Mouse (Mus musculus): ENCODE data around the gene Gm10100. TPM values are rescaled to one million over a fixed set of nuclear protein-coding genes. Genes with fewer than 3 reads are reported as not detected.
A peak's percentile ranks its signal among the peaks of the same experiment; 100 is the strongest.
"Not testable (repeated sequence)": the region's sequence is repeated elsewhere in the genome, so short reads cannot be mapped to it uniquely, and the experiment has no call there.

Gm10100 gene
- polyA plus RNA-seq (2014; fragmentation: Nextera tagmentation; extraction: Ambion mirVana), result not detected in 2 replicates

GRCm38 (mm10) chr10:77726186-77726585 lies at the start of gene Gm10100:
Gene Gm10100, plus strand, starts transcription at chr10:77726486.
- DNase-seq (ENCODE audit: low spot score), result no peak
- Histone ChIP-seq H3K4me2 (ENCODE audit: low read depth, low read length) (no peak within 1 kb of the TSS), H3K9me3 (ENCODE audit: control insufficient read depth, low read length) (no peaks in the 10 kb centered on the region), H3K4me3 (ENCODE audit: low read depth, low read length) (no peak within 1 kb of the TSS), H3K36me3 (ENCODE audit: control insufficient read depth, insufficient read depth, low read length) (no peaks in the 10 kb centered on the region), H3K27ac (replicated peaks; ENCODE audit: low read depth, low read length) (no peak within 1 kb of the TSS), H3K27me3 (replicated peaks; ENCODE audit: control insufficient read depth, insufficient read depth, low read length) (no peaks in the 10 kb centered on the region), H3K9ac (ENCODE audit: low read depth, low read length) (no peak within 1 kb of the TSS), H3K4me1 (ENCODE audit: control insufficient read depth, insufficient read depth, low read length) (no peaks in the 10 kb centered on the region)
- no peak for ATAC-seq (ENCODE audit: low read depth)
- 31% methylated on average over 3 of the region's 3 CpGs for WGBS

GRCm38 (mm10) chr10:77677562-77677961 lies 48.7 kb upstream of the Gm10100 start:
- peak overlapping the region; percentile 36 for H3K4me3 ChIP-seq (ENCODE audit: low read depth, low read length)
- 0% methylated on average over 22 of the region's 35 CpGs for WGBS
- peak; percentile 53; the same call in 1 of the 2 replicates for ATAC-seq (ENCODE audit: low read depth)
- DNase-seq (ENCODE audit: low spot score), result peak; percentile 51
- no peaks in the 10 kb centered on the region for H3K36me3 ChIP-seq (ENCODE audit: control insufficient read depth, insufficient read depth, low read length)
- peaks cover 25% of the 10 kb centered on the region for H3K27me3 ChIP-seq (replicated peaks; ENCODE audit: control insufficient read depth, insufficient read depth, low read length)
- H3K27ac ChIP-seq (replicated peaks; ENCODE audit: low read depth, low read length), result no peak overlapping the region
- H3K9ac ChIP-seq (ENCODE audit: low read depth, low read length), result peak overlapping the region; percentile 32; the same call in 1 of the 2 replicates
- H3K9me3 ChIP-seq (ENCODE audit: control insufficient read depth, low read length), result no peaks in the 10 kb centered on the region
- H3K4me2 ChIP-seq (ENCODE audit: low read depth, low read length), result peak overlapping the region; percentile 67
- H3K4me1 ChIP-seq (ENCODE audit: control insufficient read depth, insufficient read depth, low read length), result peaks cover 11% of the 10 kb centered on the region

- Histone ChIP-seq H3K9me3 (ENCODE audit: control insufficient read depth, low read length) (no peaks in the 10 kb centered on the region), H3K4me2 (ENCODE audit: low read depth, low read length) (no peak overlapping the region), H3K9ac (ENCODE audit: low read depth, low read length) (no peak overlapping the region), H3K27ac (replicated peaks; ENCODE audit: low read depth, low read length) (no peak overlapping the region), H3K4me3 (ENCODE audit: low read depth, low read length) (no peak overlapping the region), H3K36me3 (ENCODE audit: control insufficient read depth, insufficient read depth, low read length) (no peaks in the 10 kb centered on the region), H3K4me1 (ENCODE audit: control insufficient read depth, insufficient read depth, low read length) (peaks cover 4% of the 10 kb centered on the region; the same call in 1 of the 2 replicates), H3K27me3 (replicated peaks; ENCODE audit: control insufficient read depth, insufficient read depth, low read length) (peaks cover 41% of the 10 kb centered on the region)
- ATAC-seq (ENCODE audit: low read depth), result no peak
- DNase-seq (ENCODE audit: low spot score), result no peak
- 67% methylated on average over 7 of the region's 7 CpGs for WGBS
These were observed 43.3 kb upstream of the Gm10100 start for GRCm38 (mm10) chr10:77682994-77683393.

- Histone ChIP-seq H3K4me1 (ENCODE audit: control insufficient read depth, insufficient read depth, low read length) (no peaks in the 10 kb centered on the region), H3K9ac (ENCODE audit: low read depth, low read length) (no peak overlapping the region), H3K27ac (replicated peaks; ENCODE audit: low read depth, low read length) (no peak overlapping the region), H3K4me2 (ENCODE audit: low read depth, low read length) (no peak overlapping the region), H3K27me3 (replicated peaks; ENCODE audit: control insufficient read depth, insufficient read depth, low read length) (peaks cover 31% of the 10 kb centered on the region), H3K9me3 (ENCODE audit: control insufficient read depth, low read length) (no peaks in the 10 kb centered on the region), H3K36me3 (ENCODE audit: control insufficient read depth, insufficient read depth, low read length) (no peaks in the 10 kb centered on the region), H3K4me3 (ENCODE audit: low read depth, low read length) (no peak overlapping the region)
- WGBS, result 15% methylated on average over 8 of the region's 8 CpGs
- ATAC-seq (ENCODE audit: low read depth), result no peak
- DNase-seq (ENCODE audit: low spot score), result peak; percentile 37
These were observed 42.1 kb upstream of the Gm10100 start for GRCm38 (mm10) chr10:77684181-77684580.

GRCm38 (mm10) chr10:77685895-77686664 lies 40.2 kb upstream of the Gm10100 start, which contains the start of gene Tspear:
Gene Tspear, plus strand, starts transcription at chr10:77686569.
- H3K4me3 ChIP-seq (ENCODE audit: low read depth, low read length), result peak within 1 kb of the TSS; percentile 5; the same call in 1 of the 2 replicates
- no peak within 1 kb of the TSS for H3K9ac ChIP-seq (ENCODE audit: low read depth, low read length)
- H3K27me3 ChIP-seq (replicated peaks; ENCODE audit: control insufficient read depth, insufficient read depth, low read length), result peaks cover 31% of the 10 kb centered on the region
- H3K4me2 ChIP-seq (ENCODE audit: low read depth, low read length), result peak within 1 kb of the TSS; percentile 29
- no peaks in the 10 kb centered on the region for H3K36me3 ChIP-seq (ENCODE audit: control insufficient read depth, insufficient read depth, low read length)
- DNase-seq (ENCODE audit: low spot score) (peak; percentile 65), ATAC-seq (ENCODE audit: low read depth) (peak; percentile 42; the same call in 1 of the 2 replicates)
- no peaks in the 10 kb centered on the region for H3K4me1 ChIP-seq (ENCODE audit: control insufficient read depth, insufficient read depth, low read length)
- no peak within 1 kb of the TSS for H3K27ac ChIP-seq (replicated peaks; ENCODE audit: low read depth, low read length)
- H3K9me3 ChIP-seq (ENCODE audit: control insufficient read depth, low read length), result no peaks in the 10 kb centered on the region
- WGBS, result 9% methylated on average over 21 of the region's 22 CpGs

- no peaks in the 10 kb centered on the region for H3K9me3 ChIP-seq (ENCODE audit: control insufficient read depth, low read length)
- peak overlapping the region; percentile 29; the same call in 1 of the 2 replicates for H3K4me2 ChIP-seq (ENCODE audit: low read depth, low read length)
- H3K27me3 ChIP-seq (replicated peaks; ENCODE audit: control insufficient read depth, insufficient read depth, low read length), result peaks cover 31% of the 10 kb centered on the region
- H3K9ac ChIP-seq (ENCODE audit: low read depth, low read length), result no peak overlapping the region
- H3K4me3 ChIP-seq (ENCODE audit: low read depth, low read length), result no peak overlapping the region
- no peak overlapping the region for H3K27ac ChIP-seq (replicated peaks; ENCODE audit: low read depth, low read length)
- 24% methylated on average over 10 of the region's 10 CpGs for WGBS
- H3K4me1 ChIP-seq (ENCODE audit: control insufficient read depth, insufficient read depth, low read length), result no peaks in the 10 kb centered on the region
- DNase-seq (ENCODE audit: low spot score), result peak; percentile 78
- H3K36me3 ChIP-seq (ENCODE audit: control insufficient read depth, insufficient read depth, low read length), result no peaks in the 10 kb centered on the region
- ATAC-seq (ENCODE audit: low read depth), result peak; percentile 49; the same call in 1 of the 2 replicates
These were observed 39.3 kb upstream of the Gm10100 start for GRCm38 (mm10) chr10:77687021-77687420.

GRCm38 (mm10) chr10:77690356-77690807 lies 35.9 kb upstream of the Gm10100 start, which contains the start of gene Gm19402:
Gene Gm19402, minus strand, starts transcription at chr10:77690757.
- peaks cover 26% of the 10 kb centered on the region for H3K27me3 ChIP-seq (replicated peaks; ENCODE audit: control insufficient read depth, insufficient read depth, low read length)
- not testable (repeated sequence) for H3K4me2 ChIP-seq (ENCODE audit: low read depth, low read length); H3K4me1 ChIP-seq (ENCODE audit: control insufficient read depth, insufficient read depth, low read length); H3K27ac ChIP-seq (replicated peaks; ENCODE audit: low read depth, low read length); ATAC-seq (ENCODE audit: low read depth); H3K9me3 ChIP-seq (ENCODE audit: control insufficient read depth, low read length); H3K9ac ChIP-seq (ENCODE audit: low read depth, low read length); H3K4me3 ChIP-seq (ENCODE audit: low read depth, low read length); DNase-seq (ENCODE audit: low spot score); H3K36me3 ChIP-seq (ENCODE audit: control insufficient read depth, insufficient read depth, low read length)
- 58% methylated on average over 3 of the region's 3 CpGs for WGBS

- Histone ChIP-seq H3K27ac (replicated peaks; ENCODE audit: low read depth, low read length) (no peak within 1 kb of the TSS), H3K27me3 (replicated peaks; ENCODE audit: control insufficient read depth, insufficient read depth, low read length) (no peaks in the 10 kb centered on the region), H3K36me3 (ENCODE audit: control insufficient read depth, insufficient read depth, low read length) (no peaks in the 10 kb centered on the region), H3K4me1 (ENCODE audit: control insufficient read depth, insufficient read depth, low read length) (no peaks in the 10 kb centered on the region), H3K4me3 (ENCODE audit: low read depth, low read length) (no peak within 1 kb of the TSS), H3K9me3 (ENCODE audit: control insufficient read depth, low read length) (no peaks in the 10 kb centered on the region), H3K4me2 (ENCODE audit: low read depth, low read length) (no peak within 1 kb of the TSS), H3K9ac (ENCODE audit: low read depth, low read length) (no peak within 1 kb of the TSS)
- 55% methylated on average over 4 of the region's 4 CpGs for WGBS
- no peak for DNase-seq (ENCODE audit: low spot score)
- no peak for ATAC-seq (ENCODE audit: low read depth)
These were observed 29.2 kb upstream of the Gm10100 start, which contains the start of gene Gm9508 for GRCm38 (mm10) chr10:77697133-77697532. Gene Gm9508, minus strand, starts transcription at chr10:77697233.
